Mouse (Mus musculus): ENCODE measurements around the gene Rasl12. TPM values are rescaled to one million over a fixed set of nuclear protein-coding genes. Genes with fewer than 3 reads are reported as not detected.

Rasl12 gene
- polyA plus RNA-seq, 1 experiment from 2014 or later = 6.7 TPM

DNA sequence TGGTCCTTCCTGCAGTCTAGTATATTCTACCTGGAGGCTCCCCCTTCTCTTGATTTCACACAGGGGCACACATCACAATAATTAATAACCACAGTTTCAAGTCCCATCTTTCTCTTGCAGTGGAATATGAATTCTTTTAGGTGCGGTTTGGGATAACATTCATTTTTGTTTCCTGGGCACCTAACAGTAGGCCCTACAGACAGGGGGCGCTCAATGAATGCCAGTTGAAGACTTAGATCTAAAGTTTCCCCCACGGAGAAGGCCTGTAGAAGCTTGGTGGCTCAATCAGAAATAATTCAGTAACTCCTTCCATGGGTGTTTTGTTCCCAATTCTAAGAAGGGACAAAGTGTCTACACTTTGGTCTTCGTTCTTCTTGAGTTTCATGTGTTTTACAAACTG is 25.9 kb upstream of the Rasl12 start:
- Histone ChIP-seq H3K4me3 (replicated peaks; ENCODE audit: low read length) (no peak overlapping the region), H3K4me2 (ENCODE audit: low read length) (no peak overlapping the region), H3K27me3 (replicated peaks; ENCODE audit: control insufficient read depth, insufficient read depth, low read length) (no peaks in the 10 kb centered on the region), H3K36me3 (ENCODE audit: control insufficient read depth, insufficient read depth) (no peaks in the 10 kb centered on the region), H3K27ac (ENCODE audit: low read length) (no peak overlapping the region), H3K9ac (replicated peaks; ENCODE audit: low read depth, low read length) (no peak overlapping the region), H3K4me1 (replicated peaks; ENCODE audit: control insufficient read depth, insufficient read depth, low read length) (no peaks in the 10 kb centered on the region), H3K9me3 (ENCODE audit: control insufficient read depth, low read length) (no peaks in the 10 kb centered on the region)
- ATAC-seq = no peak
- WGBS = 69% methylated on average over 4 of the region's 4 CpGs

DNA sequence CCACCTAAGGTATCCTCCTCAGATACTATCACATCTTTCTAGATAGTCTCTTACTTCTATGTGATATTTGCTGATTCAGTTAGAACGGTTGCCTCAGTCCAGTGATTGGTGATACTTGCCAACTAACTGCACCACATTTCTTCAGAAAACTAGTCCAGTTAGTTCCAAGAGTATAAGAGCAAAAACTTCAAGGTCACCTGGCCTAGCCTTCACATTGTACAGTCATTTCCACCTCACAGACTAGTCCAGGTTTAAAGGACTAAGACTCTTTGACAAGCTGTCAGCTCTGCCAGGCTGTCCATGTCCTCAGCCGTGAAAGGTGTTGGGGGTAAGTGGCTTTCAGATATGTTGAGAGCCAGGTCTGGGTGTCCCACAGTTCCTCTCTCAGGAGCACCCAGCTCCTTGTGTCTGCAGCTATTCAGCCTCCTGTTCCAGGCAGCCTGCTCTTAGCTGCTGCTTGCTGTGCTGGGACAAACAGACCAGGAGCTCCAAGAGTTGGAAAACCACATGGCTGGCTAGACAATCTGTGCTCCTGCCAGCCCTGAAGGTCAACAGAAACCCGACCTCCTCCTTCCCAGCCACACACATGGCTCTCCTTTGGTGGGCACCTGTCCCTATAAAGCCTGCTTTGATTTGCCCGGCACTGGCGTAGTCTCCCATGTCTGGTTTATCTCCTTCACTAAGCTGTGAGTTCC is 23.7 kb upstream of the Rasl12 start:
- no peak overlapping the region for H3K9ac ChIP-seq (replicated peaks; ENCODE audit: low read depth, low read length)
- H3K27ac ChIP-seq (ENCODE audit: low read length) = no peak overlapping the region
- no peaks in the 10 kb centered on the region for H3K4me1 ChIP-seq (replicated peaks; ENCODE audit: control insufficient read depth, insufficient read depth, low read length)
- H3K36me3 ChIP-seq (ENCODE audit: control insufficient read depth, insufficient read depth) = no peaks in the 10 kb centered on the region
- 80% methylated on average over 5 of the region's 5 CpGs for WGBS
- no peaks in the 10 kb centered on the region for H3K27me3 ChIP-seq (replicated peaks; ENCODE audit: control insufficient read depth, insufficient read depth, low read length)
- no peak for ATAC-seq
- no peak overlapping the region for H3K4me2 ChIP-seq (ENCODE audit: low read length)
- H3K9me3 ChIP-seq (ENCODE audit: control insufficient read depth, low read length) = no peaks in the 10 kb centered on the region
- no peak overlapping the region for H3K4me3 ChIP-seq (replicated peaks; ENCODE audit: low read length)

DNA sequence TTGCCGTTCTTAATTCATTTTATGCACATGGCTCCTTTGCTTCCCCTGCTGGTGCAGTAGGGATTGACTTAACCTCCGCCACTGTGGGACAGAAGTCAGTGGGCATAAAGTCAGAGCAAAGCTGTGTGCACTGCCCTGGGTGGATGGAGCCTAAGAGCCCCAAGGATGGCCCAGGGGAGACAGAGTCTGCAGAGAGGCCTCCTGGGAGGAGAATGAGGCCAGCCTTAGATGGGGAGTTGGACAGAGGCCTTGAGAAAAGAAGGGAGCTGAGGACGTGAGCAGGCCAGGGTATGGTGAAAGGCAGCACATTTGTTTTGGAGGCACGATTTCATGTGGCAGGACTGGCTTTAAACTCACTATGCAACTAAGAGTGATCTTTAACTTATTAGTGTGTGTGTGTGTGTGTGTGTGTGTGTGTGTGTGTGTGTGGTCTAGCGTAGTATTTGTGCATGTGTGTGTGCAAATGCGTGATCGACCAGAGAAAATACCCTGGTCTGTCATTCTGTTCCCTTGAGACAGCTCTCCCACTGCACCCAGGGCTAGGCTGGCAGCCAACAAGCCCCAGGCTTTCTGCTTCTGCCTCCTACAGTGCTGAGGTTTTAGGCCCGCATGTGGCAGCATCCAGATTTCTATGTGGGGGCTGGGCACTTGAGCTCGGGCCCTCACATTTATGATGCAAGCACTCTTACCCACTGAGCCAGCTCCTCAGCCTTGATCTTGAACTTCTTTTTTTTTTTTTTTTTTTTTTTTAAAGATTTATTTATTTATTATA is 23.0 kb upstream of the Rasl12 start:
- H3K9me3 ChIP-seq (ENCODE audit: control insufficient read depth, low read length) = no peaks in the 10 kb centered on the region
- 68% methylated on average over 9 of the region's 9 CpGs for WGBS
- H3K27me3 ChIP-seq (replicated peaks; ENCODE audit: control insufficient read depth, insufficient read depth, low read length) = no peaks in the 10 kb centered on the region
- no peak overlapping the region for H3K9ac ChIP-seq (replicated peaks; ENCODE audit: low read depth, low read length)
- no peak overlapping the region for H3K27ac ChIP-seq (ENCODE audit: low read length)
- no peaks in the 10 kb centered on the region for H3K4me1 ChIP-seq (replicated peaks; ENCODE audit: control insufficient read depth, insufficient read depth, low read length)
- no peaks in the 10 kb centered on the region for H3K36me3 ChIP-seq (ENCODE audit: control insufficient read depth, insufficient read depth)
- no peak for ATAC-seq
- H3K4me2 ChIP-seq (ENCODE audit: low read length) = no peak overlapping the region
- H3K4me3 ChIP-seq (replicated peaks; ENCODE audit: low read length) = no peak overlapping the region

DNA sequence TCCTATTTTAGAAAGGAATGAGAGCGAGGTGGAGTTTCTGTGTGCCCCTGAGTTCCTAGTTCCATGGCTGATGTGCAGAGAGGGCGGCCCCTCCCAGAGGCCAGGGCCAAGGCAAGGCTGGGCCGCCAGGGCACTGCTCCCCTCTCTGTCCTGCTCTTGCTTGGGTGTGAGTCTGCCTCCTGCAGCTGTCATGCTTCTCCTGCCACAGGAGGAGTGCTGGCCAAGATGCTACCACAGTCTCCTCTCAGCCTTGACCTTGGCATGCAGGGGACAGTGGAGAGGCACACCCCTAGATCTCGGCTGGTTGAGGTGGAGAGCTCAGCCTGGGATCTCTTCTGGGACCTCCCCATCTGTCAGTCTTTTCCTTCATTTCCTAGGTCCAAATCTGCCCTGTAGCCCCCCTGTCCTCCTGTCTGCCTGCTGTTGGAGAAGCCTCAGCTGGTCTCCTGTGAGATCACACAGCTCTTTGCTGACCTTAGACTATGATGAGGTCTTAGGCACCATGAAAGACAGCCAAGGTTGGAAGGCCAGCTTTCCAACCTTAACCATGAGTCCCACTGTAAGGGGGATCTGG is 17.2 kb upstream of the Rasl12 start:
- Histone ChIP-seq H3K36me3 (ENCODE audit: control insufficient read depth, insufficient read depth) (no peaks in the 10 kb centered on the region), H3K9me3 (ENCODE audit: control insufficient read depth, low read length) (no peaks in the 10 kb centered on the region), H3K9ac (replicated peaks; ENCODE audit: low read depth, low read length) (no peak overlapping the region), H3K27ac (ENCODE audit: low read length) (no peak overlapping the region), H3K4me2 (ENCODE audit: low read length) (no peak overlapping the region), H3K4me3 (replicated peaks; ENCODE audit: low read length) (no peak overlapping the region), H3K27me3 (replicated peaks; ENCODE audit: control insufficient read depth, insufficient read depth, low read length) (no peaks in the 10 kb centered on the region), H3K4me1 (replicated peaks; ENCODE audit: control insufficient read depth, insufficient read depth, low read length) (no peaks in the 10 kb centered on the region)
- no peak for ATAC-seq
- WGBS = 78% methylated on average over 4 of the region's 4 CpGs

DNA sequence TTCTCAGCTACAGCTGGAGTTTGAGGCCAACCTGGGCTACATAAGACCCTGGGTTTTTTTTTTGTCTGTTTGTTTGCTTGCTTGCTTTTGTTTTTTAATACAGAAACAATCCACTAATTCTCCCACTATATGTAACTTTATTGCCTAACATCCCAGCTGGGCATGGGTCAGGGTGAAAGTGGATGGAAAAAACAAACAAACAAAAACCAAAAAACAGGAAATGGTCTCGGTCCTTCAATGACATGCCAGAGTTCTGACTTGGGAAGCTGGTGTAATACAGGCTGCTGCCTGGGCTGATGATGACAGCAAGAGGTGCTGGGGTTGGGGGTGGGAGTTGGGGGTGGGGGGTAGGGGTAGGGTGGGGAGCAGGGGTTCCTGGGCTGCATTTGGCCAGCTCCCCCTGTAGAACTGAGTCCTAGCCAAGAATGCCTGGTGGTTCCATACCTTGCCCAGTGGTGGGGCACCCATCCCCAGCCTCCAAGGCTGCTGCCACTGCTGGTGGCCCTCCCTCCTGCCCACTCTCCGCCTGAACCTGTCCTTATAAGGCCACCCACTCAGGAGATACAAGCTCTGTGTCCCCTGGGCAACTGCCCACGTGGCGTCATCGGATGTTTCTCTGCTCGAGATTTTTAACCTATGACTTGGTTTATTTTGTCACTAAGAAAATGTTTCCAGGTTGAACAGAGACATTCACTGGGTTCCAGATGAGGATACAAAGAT is 16.1 kb upstream of the Rasl12 start:
- 73% methylated on average over 6 of the region's 6 CpGs for WGBS
- H3K4me3 ChIP-seq (replicated peaks; ENCODE audit: low read length) = no peak overlapping the region
- H3K9ac ChIP-seq (replicated peaks; ENCODE audit: low read depth, low read length) = no peak overlapping the region
- H3K4me2 ChIP-seq (ENCODE audit: low read length) = no peak overlapping the region
- H3K27ac ChIP-seq (ENCODE audit: low read length) = no peak overlapping the region
- H3K9me3 ChIP-seq (ENCODE audit: control insufficient read depth, low read length) = no peaks in the 10 kb centered on the region
- no peaks in the 10 kb centered on the region for H3K36me3 ChIP-seq (ENCODE audit: control insufficient read depth, insufficient read depth)
- no peaks in the 10 kb centered on the region for H3K27me3 ChIP-seq (replicated peaks; ENCODE audit: control insufficient read depth, insufficient read depth, low read length)
- no peak for ATAC-seq
- no peaks in the 10 kb centered on the region for H3K4me1 ChIP-seq (replicated peaks; ENCODE audit: control insufficient read depth, insufficient read depth, low read length)

DNA sequence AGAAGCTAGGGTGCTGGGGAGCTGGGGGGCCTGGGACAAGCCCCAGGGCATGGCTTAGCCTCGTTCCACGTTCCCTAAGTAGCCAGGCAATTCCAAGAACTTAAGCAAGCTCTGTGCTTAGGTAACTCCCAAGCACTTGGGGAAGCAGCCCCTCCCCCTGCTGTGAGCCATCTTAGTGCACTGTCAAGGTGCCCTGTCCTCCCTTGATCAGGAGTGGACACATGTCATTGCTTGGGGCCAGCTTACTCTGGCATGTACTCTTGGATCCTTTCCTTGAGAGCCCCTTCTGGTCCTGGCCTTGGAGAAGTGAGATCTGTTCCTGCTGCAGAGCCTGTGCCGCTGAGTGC is 15.6 kb upstream of the Rasl12 start:
- Histone ChIP-seq H3K4me1 (replicated peaks; ENCODE audit: control insufficient read depth, insufficient read depth, low read length) (no peaks in the 10 kb centered on the region), H3K36me3 (ENCODE audit: control insufficient read depth, insufficient read depth) (no peaks in the 10 kb centered on the region), H3K27ac (ENCODE audit: low read length) (no peak overlapping the region), H3K27me3 (replicated peaks; ENCODE audit: control insufficient read depth, insufficient read depth, low read length) (no peaks in the 10 kb centered on the region), H3K4me3 (replicated peaks; ENCODE audit: low read length) (no peak overlapping the region), H3K9ac (replicated peaks; ENCODE audit: low read depth, low read length) (no peak overlapping the region), H3K9me3 (ENCODE audit: control insufficient read depth, low read length) (no peaks in the 10 kb centered on the region), H3K4me2 (ENCODE audit: low read length) (no peak overlapping the region)
- ATAC-seq = no peak
- WGBS = 57% methylated on average over 3 of the region's 3 CpGs

DNA sequence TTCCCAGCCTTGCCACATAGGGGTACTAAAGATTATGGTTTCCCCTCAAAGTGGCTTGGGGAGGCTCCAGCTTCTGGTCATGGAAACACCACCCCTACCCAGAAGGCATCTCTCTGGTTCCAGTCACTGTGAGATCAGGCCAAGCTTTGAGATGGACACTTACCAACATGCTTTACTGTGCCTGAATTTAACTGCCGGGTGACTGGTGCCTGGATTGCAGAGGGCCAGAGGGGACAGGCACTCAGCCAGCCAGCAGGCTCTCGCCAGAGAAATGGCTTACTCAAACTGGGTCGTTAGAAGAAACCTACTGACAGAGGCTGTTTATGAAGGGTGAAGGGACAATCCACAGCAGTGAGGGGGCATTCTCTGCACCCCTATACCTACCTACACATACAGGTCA is 14.0 kb upstream of the Rasl12 start:
- Histone ChIP-seq H3K9ac (replicated peaks; ENCODE audit: low read depth, low read length) (no peak overlapping the region), H3K27me3 (replicated peaks; ENCODE audit: control insufficient read depth, insufficient read depth, low read length) (no peaks in the 10 kb centered on the region; the same call in 1 of the 2 replicates), H3K4me2 (ENCODE audit: low read length) (no peak overlapping the region), H3K4me3 (replicated peaks; ENCODE audit: low read length) (no peak overlapping the region), H3K36me3 (ENCODE audit: control insufficient read depth, insufficient read depth) (no peaks in the 10 kb centered on the region), H3K4me1 (replicated peaks; ENCODE audit: control insufficient read depth, insufficient read depth, low read length) (no peaks in the 10 kb centered on the region), H3K27ac (ENCODE audit: low read length) (no peak overlapping the region), H3K9me3 (ENCODE audit: control insufficient read depth, low read length) (no peaks in the 10 kb centered on the region)
- ATAC-seq = no peak
- WGBS = 50% methylated on average over 3 of the region's 3 CpGs

DNA sequence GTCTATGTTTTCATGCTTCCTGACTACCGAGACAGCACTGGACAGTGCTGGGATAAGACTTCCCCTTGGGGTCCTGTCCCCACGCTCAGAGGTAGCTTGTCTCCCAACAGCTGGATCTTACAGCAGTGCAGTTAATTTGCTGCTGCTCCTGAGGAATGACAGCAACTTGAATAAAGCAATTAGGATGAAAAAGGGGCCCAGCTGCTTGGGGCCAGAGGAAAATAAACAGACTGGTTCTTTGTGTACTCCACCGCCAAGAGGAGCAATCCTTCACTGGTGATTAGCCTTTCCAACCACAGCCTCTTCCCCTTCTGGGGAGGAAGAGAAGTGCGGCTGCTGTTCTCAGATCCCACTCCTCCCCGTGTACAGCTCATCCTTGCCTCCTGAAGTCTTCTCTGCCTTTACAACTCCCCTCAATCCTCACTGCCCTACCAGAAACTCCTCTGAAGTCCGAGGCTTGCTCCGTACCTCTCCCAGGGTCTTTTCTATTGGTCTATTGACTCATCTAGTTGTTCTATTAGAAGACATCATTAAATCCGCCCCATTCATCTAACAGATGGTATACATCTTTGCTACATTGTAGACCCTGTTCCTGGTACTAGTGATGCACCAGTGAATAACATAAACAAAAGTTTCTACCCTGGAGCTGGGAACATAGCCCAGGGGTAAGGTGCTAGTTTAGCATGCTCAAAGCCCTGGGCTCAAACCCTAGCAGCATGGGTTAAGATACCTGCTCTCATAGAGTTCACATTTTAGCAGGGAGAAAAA is 11.7 kb upstream of the Rasl12 start:
- no peaks in the 10 kb centered on the region for H3K9me3 ChIP-seq (ENCODE audit: control insufficient read depth, low read length)
- no peak for ATAC-seq
- H3K4me3 ChIP-seq (replicated peaks; ENCODE audit: low read length) = no peak overlapping the region
- peaks cover 7% of the 10 kb centered on the region for H3K4me1 ChIP-seq (replicated peaks; ENCODE audit: control insufficient read depth, insufficient read depth, low read length)
- H3K9ac ChIP-seq (replicated peaks; ENCODE audit: low read depth, low read length) = no peak overlapping the region
- H3K4me2 ChIP-seq (ENCODE audit: low read length) = no peak overlapping the region
- H3K27ac ChIP-seq (ENCODE audit: low read length) = no peak overlapping the region
- WGBS = 25% methylated on average over 8 of the region's 8 CpGs
- no peaks in the 10 kb centered on the region for H3K36me3 ChIP-seq (ENCODE audit: control insufficient read depth, insufficient read depth)
- H3K27me3 ChIP-seq (replicated peaks; ENCODE audit: control insufficient read depth, insufficient read depth, low read length) = peaks cover 20% of the 10 kb centered on the region
